Mouse (Mus musculus) urinary bladder, postnatal 36 days (tissue): ENCODE measurements at regions not wholly inside any gene's neighbourhood (a gene's known extent, or its start where the extent isn't known, plus 50 kb on each side); places are given as distances from the start of the nearest gene placed in this dataset.

Source experiments
- DNase-seq, 2 experiments: peaks; one replicate each; pipeline ENCODE4 v3.0.0; 2022; ENCODE audit warnings: low spot score in 2 of 2, mixed read lengths in 1 of 2

DNA sequence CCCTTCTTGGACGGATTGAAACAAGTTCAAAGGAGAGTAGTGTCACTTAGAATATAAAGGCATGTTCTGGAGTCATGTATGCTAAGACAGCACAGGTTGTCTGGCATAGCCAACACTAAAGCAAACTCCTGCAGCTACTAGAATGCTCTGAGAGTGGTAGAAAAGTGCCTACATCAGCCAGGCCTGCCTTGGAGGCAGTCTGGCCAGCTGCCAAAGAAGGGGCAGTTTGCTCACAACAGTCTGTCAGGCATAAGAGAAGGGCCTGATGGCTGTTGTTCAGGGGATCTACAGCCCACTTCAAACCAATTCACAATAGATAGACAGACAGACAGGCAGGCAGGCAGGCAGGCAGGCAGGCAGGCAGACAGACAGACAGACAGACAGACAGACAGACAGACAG lies 136.5 kb upstream of the Dap start:
- no peak for DNase-seq

DNA sequence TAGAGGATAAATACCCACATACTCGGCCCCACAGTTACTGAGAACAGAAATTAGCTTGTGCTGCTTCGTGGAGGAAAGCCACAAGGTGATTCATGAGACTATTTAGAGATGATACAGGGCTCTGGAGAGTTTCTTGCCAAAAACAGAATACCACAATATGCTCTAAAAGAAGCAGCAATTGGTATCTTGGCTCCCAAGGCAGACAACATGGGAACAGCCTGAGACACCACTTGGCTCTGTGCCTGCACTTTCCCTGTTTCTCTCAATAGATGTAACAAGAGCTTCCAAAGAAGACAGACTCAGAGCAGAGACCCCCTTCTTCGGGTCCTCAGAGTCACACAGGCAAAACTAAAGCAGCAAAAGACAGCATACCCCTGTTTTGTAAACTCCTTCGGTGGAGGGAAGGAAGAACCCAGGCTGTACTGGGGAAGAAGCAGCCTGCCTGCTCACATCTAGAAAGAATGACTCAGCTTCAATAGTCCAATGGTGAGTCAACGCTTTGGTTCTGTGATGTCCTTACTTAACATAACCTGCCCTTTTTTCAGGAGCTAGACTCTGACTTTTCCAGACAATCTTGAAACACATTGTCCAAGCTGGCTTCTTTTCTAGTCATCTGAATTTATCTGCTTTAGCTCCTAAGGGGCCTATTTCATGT lies 132.1 kb upstream of the Dap start:
- DNase-seq: peak in 1 of 2 experiments; percentile 11

DNA sequence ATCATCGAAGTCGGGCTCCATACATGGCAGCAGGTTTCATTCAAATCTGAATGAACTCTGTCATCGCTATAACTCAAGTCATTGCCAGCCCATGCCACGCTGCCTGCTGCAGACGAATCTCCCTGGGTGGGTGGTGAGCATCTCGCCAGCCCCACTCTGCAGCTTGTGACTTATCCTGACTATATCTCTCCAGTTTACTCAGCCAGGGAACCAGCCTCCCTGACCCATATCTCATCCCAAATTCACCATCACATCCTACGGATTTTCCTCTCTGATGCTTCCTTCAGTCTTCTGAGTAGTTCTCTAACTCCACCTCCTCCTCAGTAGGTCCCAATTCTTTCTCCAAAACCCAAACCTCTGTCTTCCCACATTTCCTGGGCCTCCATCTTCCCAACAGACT lies 127.9 kb upstream of the Dap start:
- DNase-seq: no peak

- DNase-seq: no peak
Observed at GRCm38 (mm10) chr15:31097301-31097700, 126.8 kb upstream of the Dap start.

GRCm38 (mm10) chr15:31104743-31105142 lies 119.4 kb upstream of the Dap start:
- DNase-seq: no peak

DNA sequence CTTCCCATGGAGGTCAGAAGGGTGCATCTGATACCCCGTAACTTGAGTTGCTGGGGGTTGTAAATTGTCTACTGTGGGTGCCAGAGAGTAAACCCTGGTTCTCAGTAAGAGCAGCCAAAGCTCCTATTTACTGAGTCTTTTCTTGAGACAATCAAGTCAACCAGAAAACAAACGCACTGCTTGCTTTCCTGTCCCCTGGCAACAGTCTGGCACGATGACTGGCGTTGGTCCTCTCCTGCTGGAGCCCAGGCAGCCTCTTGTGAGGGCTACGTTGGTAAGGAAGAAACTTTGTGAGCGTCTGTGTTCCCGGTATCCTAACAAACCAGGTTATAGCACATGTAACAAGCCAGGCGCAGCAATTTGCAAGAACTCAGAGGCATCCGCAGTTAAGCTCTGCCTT lies 117.2 kb upstream of the Dap start:
- no peak for DNase-seq

DNA sequence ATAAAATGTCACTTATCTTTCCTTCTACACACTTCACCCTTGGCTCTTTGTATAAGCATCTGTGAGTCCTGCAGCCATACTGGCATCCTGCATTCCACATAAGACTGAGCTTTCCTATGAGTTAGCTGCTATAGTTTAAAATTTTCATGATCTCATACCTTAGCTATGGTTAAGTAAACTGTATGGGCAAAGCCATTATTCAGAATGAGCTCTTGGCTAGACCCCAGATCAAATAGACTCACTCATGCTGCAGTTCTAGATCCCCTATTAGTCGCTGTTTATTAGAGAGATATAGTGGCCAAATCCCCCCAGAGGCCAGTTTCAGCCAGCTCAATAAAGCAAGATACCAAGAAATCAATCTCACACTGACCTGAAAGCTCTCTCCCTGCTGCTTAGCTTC lies 110.9 kb upstream of the Dap start:
- DNase-seq: no peak

GRCm38 (mm10) chr15:31117338-31117737 lies 106.8 kb upstream of the Dap start:
- no peak for DNase-seq

DNA sequence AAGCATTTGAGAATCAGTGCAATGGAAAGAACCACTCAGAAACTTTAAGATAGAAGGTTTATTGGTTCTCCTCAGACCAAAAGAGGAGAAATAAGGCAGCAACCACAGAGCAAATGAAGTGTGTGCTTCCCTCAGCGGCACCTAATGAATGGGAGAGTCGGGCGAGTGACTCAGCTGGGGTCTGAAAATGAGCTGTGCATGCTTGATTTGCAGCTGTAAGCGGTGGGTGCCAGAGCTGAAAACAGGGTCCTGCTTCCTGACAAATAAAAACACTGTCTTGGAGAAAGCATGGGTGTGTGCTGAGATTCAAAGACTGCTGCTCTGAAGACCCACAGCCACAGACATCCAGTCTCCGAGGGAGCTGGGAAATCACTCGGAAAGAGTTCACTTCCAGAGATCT lies 104.0 kb upstream of the Dap start:
- no peak for DNase-seq

- no peak for DNase-seq
Observed at GRCm38 (mm10) chr15:31125784-31126183, 98.3 kb upstream of the Dap start.

DNA sequence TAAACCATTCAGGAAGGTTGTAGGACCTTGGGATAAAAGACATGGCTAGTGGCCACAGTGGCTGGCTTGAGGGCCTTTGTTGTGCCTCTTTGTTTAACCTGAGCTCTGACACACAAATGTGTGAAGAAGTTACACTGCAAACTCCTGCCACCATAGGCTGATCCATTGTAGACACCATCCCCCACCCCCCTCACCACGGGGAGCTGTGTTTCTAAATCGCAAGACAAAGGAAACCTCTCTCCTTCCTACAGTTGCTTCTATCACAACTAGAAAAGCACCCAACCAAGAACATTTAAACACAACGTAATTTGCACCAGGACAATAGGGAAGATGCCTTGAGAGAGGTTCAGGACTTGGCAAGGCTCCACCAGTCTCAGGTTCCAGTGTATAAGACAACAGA lies 97.1 kb upstream of the Dap start:
- DNase-seq: no peak

GRCm38 (mm10) chr15:31134891-31135290 lies 89.2 kb upstream of the Dap start:
- DNase-seq: no peak

DNA sequence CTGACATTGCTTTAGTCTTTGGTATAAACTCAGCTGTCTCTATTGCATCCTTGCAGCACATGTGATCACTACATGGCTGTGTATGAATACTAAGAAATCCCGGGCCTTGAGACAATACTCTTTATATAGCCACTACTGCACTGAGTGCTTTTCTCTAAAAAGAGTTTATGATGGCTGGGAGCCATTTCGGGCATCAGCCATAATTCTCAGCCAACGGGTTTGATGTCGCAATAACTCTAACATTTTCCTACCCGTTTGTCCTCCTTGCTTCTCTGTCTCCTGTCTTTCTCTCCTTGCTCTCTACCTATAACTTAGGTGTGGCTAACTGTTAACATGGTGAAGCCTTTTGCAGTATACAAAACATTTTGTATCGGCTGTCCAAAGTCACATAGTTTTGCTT lies 85.5 kb upstream of the Dap start:
- no peak for DNase-seq

GRCm38 (mm10) chr15:31141750-31142149 lies 82.4 kb upstream of the Dap start:
- no peak for DNase-seq

DNA sequence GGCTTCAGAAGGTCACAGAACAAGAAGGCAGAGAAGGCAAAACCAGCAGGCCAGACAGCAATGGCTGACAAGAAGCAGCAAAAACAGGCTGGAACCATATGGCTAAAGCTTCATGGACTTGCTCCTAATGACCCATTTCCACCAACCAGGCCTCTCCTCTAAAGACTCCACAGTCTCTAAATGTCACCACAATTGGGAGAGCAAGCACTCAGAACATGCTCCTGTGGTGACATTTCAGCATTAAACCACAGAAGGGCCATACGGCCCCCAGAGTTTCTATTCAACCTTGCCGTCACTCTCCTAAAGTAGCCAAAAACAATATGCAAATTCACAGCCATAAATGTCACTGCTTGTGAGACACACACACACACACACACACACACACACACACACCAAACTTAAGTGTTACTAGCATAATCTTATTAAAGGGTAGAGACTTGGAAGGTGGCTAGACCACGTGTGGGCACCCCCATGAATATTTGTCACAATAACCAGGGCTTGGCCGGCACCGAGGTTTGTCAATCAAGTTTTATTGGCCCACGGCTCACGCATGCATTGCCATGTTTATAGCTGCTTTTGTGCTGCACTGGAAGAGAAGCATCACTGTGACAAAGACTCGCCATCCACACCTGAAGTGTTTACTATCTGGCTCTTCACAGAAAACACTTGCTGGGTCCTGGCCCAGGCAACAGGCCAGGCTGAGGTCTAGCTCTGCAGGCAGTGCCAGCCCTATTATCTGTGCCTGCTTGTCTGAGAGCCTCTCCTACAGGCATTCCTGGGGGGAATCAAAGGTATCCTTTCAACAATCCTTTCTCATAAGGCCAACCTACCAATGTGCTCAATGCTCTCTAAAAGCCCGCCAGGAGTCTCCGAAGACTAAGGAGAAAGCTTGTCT lies 75.6 kb upstream of the Dap start:
- DNase-seq: no peak

GRCm38 (mm10) chr15:31149855-31150254 lies 74.3 kb upstream of the Dap start:
- DNase-seq: no peak

- peak; percentile 45 to 57 for DNase-seq
Observed at GRCm38 (mm10) chr15:31150546-31151471, 73.3 kb upstream of the Dap start.

DNA sequence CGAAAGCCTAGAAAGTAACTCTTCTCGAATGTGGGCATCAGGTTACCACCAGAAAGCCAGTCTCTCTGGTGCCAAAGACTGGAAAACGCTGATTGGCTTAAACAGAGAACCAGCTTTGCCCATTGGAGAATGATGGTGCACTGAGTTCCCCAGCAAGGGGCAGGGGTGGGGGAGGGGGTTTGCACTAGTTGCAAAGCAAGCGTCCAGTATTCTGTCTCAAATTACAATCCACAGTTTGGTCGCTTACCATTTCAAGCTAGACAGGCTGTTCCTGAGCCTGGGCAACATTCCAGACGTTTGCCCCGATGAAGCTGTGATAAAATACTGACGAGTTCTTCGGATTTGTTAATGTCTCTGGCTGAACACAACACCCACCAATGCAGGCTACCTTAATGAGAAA lies 69.0 kb upstream of the Dap start:
- DNase-seq: peak; percentile 18 to 34

DNA sequence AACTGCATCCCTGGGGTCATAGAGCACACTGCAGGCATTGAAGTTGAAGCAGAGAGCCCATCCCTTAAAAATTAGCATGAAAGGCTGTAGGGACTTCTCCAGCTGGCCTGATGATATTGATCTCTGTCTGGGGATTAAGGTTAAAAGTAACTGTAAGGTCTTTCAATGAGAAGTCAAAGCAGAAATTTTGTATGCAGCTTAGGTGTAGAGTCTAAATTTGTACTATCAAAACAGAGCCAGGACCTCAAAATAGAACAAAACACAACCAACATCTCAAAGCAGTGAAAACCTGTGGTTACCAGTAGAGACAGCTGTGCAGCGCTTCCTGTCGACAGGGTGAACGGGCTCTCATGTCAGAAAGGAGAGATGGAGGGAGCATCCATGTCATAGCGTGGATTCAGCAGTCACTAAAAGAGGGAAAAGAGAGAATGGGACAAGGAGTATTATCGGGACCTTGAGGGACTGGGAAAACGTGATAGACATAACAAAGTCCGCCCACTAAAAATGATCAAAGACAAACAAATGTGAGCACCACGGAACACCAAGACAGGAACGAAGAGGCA lies 57.5 kb upstream of the Dap start:
- DNase-seq: no peak

DNA sequence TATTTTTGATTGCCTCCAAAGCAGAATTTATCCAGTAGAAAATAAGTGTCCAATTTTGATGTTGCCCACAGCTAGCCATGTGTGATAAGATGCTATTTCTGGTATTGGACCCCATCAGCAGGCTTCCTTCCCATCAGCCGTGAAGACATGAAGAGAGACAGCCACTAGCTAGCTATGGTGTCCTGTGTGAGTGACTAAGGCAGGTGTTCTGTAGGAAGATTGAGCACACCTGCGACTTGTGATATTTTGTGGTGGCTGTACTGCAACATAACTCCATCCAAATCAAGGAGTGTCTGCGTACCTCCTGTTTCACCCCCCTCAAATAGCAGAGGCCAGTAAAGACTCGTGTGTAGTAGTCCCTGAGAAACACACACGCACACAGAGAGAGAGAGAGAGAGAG lies 56.6 kb upstream of the Dap start:
- no peak for DNase-seq

- no peak for DNase-seq
Observed at GRCm38 (mm10) chr15:31168191-31168590, 55.9 kb upstream of the Dap start.
